Mouse (Mus musculus): ENCODE data around the gene Pbx4. TPM values are rescaled to one million over a fixed set of nuclear protein-coding genes. Genes with fewer than 3 reads are reported as not detected.
A peak's percentile ranks its signal among the peaks of the same experiment; 100 is the strongest.

Gene Pbx4
- polyA plus RNA-seq, 1 experiment = 9.1 TPM

GRCm38 (mm10) chr8:69881261-69881865, 49.1 kb downstream of the Pbx4 start:
- Histone ChIP-seq H3K4me1 (ENCODE audit: control insufficient read depth, insufficient read depth, insufficient read length, low read length) (peaks cover 13% of the 10 kb centered on the region), H3K27ac (ENCODE audit: insufficient read depth, low read depth, low read length) (no peak overlapping the region), H3K36me3 (ENCODE audit: control insufficient read depth, insufficient read depth, low read length) (no peaks in the 10 kb centered on the region), H3K27me3 (ENCODE audit: control insufficient read depth, insufficient read depth, low read length) (peaks cover 62% of the 10 kb centered on the region), H3K4me3 (ENCODE audit: low read depth, low read length) (peak overlapping the region; percentile 51)
- WGBS = 22% methylated on average over 79 of the region's 79 CpGs
- no peak for TF ChIP-seq POLR2A (IDR thresholded peaks at IDR 0.05; ENCODE audit: low read depth, low read length)

- Histone ChIP-seq H3K27ac (ENCODE audit: insufficient read depth, low read depth, low read length) (no peak overlapping the region), H3K27me3 (ENCODE audit: control insufficient read depth, insufficient read depth, low read length) (peaks cover 70% of the 10 kb centered on the region), H3K4me1 (ENCODE audit: control insufficient read depth, insufficient read depth, insufficient read length, low read length) (peaks cover 14% of the 10 kb centered on the region), H3K36me3 (ENCODE audit: control insufficient read depth, insufficient read depth, low read length) (no peaks in the 10 kb centered on the region), H3K4me3 (ENCODE audit: low read depth, low read length) (peak overlapping the region; percentile 51)
- WGBS = 7% methylated on average over 103 of the region's 103 CpGs
- TF ChIP-seq POLR2A (IDR thresholded peaks at IDR 0.05; ENCODE audit: low read depth, low read length) (no peak), CTCF (IDR thresholded peaks at IDR 0.05; ENCODE audit: extremely low read depth, insufficient read length, insufficient replicate concordance, low read depth, low read length) (no peak)
These were observed 49.9 kb downstream of the Pbx4 start for GRCm38 (mm10) chr8:69882021-69882756.

GRCm38 (mm10) chr8:69882833-69883600, 50.7 kb downstream of the Pbx4 start:
- peaks cover 78% of the 10 kb centered on the region for H3K27me3 ChIP-seq (ENCODE audit: control insufficient read depth, insufficient read depth, low read length)
- no peak overlapping the region for H3K4me3 ChIP-seq (ENCODE audit: low read depth, low read length)
- peaks cover 19% of the 10 kb centered on the region for H3K4me1 ChIP-seq (ENCODE audit: control insufficient read depth, insufficient read depth, insufficient read length, low read length)
- WGBS = 24% methylated on average over 52 of the region's 52 CpGs
- no peak for TF ChIP-seq CTCF (IDR thresholded peaks at IDR 0.05; ENCODE audit: extremely low read depth, insufficient read length, insufficient replicate concordance, low read depth, low read length)
- TF ChIP-seq POLR2A (IDR thresholded peaks at IDR 0.05; ENCODE audit: low read depth, low read length) = no peak
- no peak overlapping the region for H3K27ac ChIP-seq (ENCODE audit: insufficient read depth, low read depth, low read length)
- no peaks in the 10 kb centered on the region for H3K36me3 ChIP-seq (ENCODE audit: control insufficient read depth, insufficient read depth, low read length)

- no peak overlapping the region for H3K4me3 ChIP-seq (ENCODE audit: low read depth, low read length)
- peaks cover 22% of the 10 kb centered on the region for H3K4me1 ChIP-seq (ENCODE audit: control insufficient read depth, insufficient read depth, insufficient read length, low read length)
- 73% methylated on average over 13 of the region's 13 CpGs for WGBS
- no peak overlapping the region for H3K27ac ChIP-seq (ENCODE audit: insufficient read depth, low read depth, low read length)
- H3K27me3 ChIP-seq (ENCODE audit: control insufficient read depth, insufficient read depth, low read length) = peaks cover 89% of the 10 kb centered on the region
- TF ChIP-seq POLR2A (IDR thresholded peaks at IDR 0.05; ENCODE audit: low read depth, low read length) = no peak
- no peak for TF ChIP-seq CTCF (IDR thresholded peaks at IDR 0.05; ENCODE audit: extremely low read depth, insufficient read length, insufficient replicate concordance, low read depth, low read length)
- no peaks in the 10 kb centered on the region for H3K36me3 ChIP-seq (ENCODE audit: control insufficient read depth, insufficient read depth, low read length)
These were observed 51.9 kb downstream of the Pbx4 start for GRCm38 (mm10) chr8:69884141-69884540.

- Histone ChIP-seq H3K4me3 (ENCODE audit: low read depth, low read length) (peak within 1 kb of the TSS; percentile 38), H3K27me3 (ENCODE audit: control insufficient read depth, insufficient read depth, low read length) (peaks cover 64% of the 10 kb centered on the region), H3K27ac (ENCODE audit: insufficient read depth, low read depth, low read length) (no peak within 1 kb of the TSS), H3K4me1 (ENCODE audit: control insufficient read depth, insufficient read depth, insufficient read length, low read length) (peaks cover 12% of the 10 kb centered on the region; the same call in 1 of the 2 replicates), H3K36me3 (ENCODE audit: control insufficient read depth, insufficient read depth, low read length) (no peaks in the 10 kb centered on the region)
- TF ChIP-seq POLR2A (IDR thresholded peaks at IDR 0.05; ENCODE audit: low read depth, low read length) = no peak
- no peak for TF ChIP-seq CTCF (IDR thresholded peaks at IDR 0.05; ENCODE audit: extremely low read depth, insufficient read length, insufficient replicate concordance, low read depth, low read length)
- WGBS = 1% methylated on average over 59 of the region's 60 CpGs
These were observed 55.3 kb downstream of the Pbx4 start, which contains the start of gene Cilp2 for GRCm38 (mm10) chr8:69887289-69888243. Gene Cilp2, minus strand, starts transcription at chr8:69887687.

- no peak overlapping the region for H3K27ac ChIP-seq (ENCODE audit: insufficient read depth, low read depth, low read length)
- WGBS = 7% methylated on average over 24 of the region's 24 CpGs
- H3K4me1 ChIP-seq (ENCODE audit: control insufficient read depth, insufficient read depth, insufficient read length, low read length) = peaks cover 12% of the 10 kb centered on the region; the same call in 1 of the 2 replicates
- H3K36me3 ChIP-seq (ENCODE audit: control insufficient read depth, insufficient read depth, low read length) = peaks cover 7% of the 10 kb centered on the region
- H3K27me3 ChIP-seq (ENCODE audit: control insufficient read depth, insufficient read depth, low read length) = peaks cover 56% of the 10 kb centered on the region
- TF ChIP-seq POLR2A (IDR thresholded peaks at IDR 0.05; ENCODE audit: low read depth, low read length) (no peak), CTCF (IDR thresholded peaks at IDR 0.05; ENCODE audit: extremely low read depth, insufficient read length, insufficient replicate concordance, low read depth, low read length) (no peak)
- H3K4me3 ChIP-seq (ENCODE audit: low read depth, low read length) = peak overlapping the region; percentile 38
These were observed 56.1 kb downstream of the Pbx4 start for GRCm38 (mm10) chr8:69888244-69888866.
